Mouse (Mus musculus) cerebellum, postnatal 36 days (tissue): Measurements from ENCODE around the gene Cfap44.
A peak's percentile ranks its signal among the peaks of the same experiment; 100 is the strongest.

ENCODE experiments used
- DNase-seq, 2 experiments: peaks; one replicate each; pipeline ENCODE4 v3.0.0; 2021 to 2022; ENCODE audit warnings: mixed read lengths in 2 of 2

The Cfap44 gene

GRCm38 (mm10) chr16:44394577-44395243, at the start of gene Cfap44:
TSS of gene Cfap44 (plus strand) at chr16:44394796.
- DNase-seq, result peak; percentile 61 to 64

GRCm38 (mm10) chr16:44347071-44347901, 47.3 kb upstream of the Cfap44 start, which contains the start of gene Spice1:
TSS of gene Spice1 (plus strand) at chr16:44347121.
- peak; percentile 93 to 96 for DNase-seq

- DNase-seq, result no peak
Observed at GRCm38 (mm10) chr16:44349801-44350397, 44.7 kb upstream of the Cfap44 start.

- DNase-seq, result no peak
Observed at GRCm38 (mm10) chr16:44356291-44356690, 38.3 kb upstream of the Cfap44 start.

GRCm38 (mm10) chr16:44357571-44358268, 36.9 kb upstream of the Cfap44 start:
- no peak for DNase-seq

- DNase-seq, result peak; percentile 36 to 58
Observed at GRCm38 (mm10) chr16:44361921-44362890, 32.4 kb upstream of the Cfap44 start.

- no peak for DNase-seq
Observed at GRCm38 (mm10) chr16:44365522-44365921, 29.1 kb upstream of the Cfap44 start.

GRCm38 (mm10) chr16:44375459-44375858, 19.1 kb upstream of the Cfap44 start:
- DNase-seq, result no peak

GRCm38 (mm10) chr16:44380006-44380405, 14.6 kb upstream of the Cfap44 start:
- no peak for DNase-seq

- DNase-seq, result no peak
Observed at GRCm38 (mm10) chr16:44381578-44381977, 13.0 kb upstream of the Cfap44 start.

- DNase-seq, result no peak
Observed at GRCm38 (mm10) chr16:44383549-44383948, 11.0 kb upstream of the Cfap44 start.

GRCm38 (mm10) chr16:44384251-44384650, 10.3 kb upstream of the Cfap44 start:
- no peak for DNase-seq

- DNase-seq, result peak; percentile 12 to 15
Observed at GRCm38 (mm10) chr16:44391877-44392548, 2.6 kb upstream of the Cfap44 start.

GRCm38 (mm10) chr16:44404933-44405332, 10.3 kb downstream of the Cfap44 start:
- DNase-seq, result no peak

- peak; percentile 31 to 41 for DNase-seq
Observed at GRCm38 (mm10) chr16:44407211-44407610, 12.6 kb downstream of the Cfap44 start.

GRCm38 (mm10) chr16:44408290-44408689, 13.7 kb downstream of the Cfap44 start:
- no peak for DNase-seq

GRCm38 (mm10) chr16:44410176-44410575, 15.6 kb downstream of the Cfap44 start:
- no peak for DNase-seq

GRCm38 (mm10) chr16:44417596-44417995, 23.0 kb downstream of the Cfap44 start:
- no peak for DNase-seq

- no peak for DNase-seq
Observed at GRCm38 (mm10) chr16:44421735-44422134, 27.1 kb downstream of the Cfap44 start.

- no peak for DNase-seq
Observed at GRCm38 (mm10) chr16:44423499-44423898, 28.9 kb downstream of the Cfap44 start.

- DNase-seq, result no peak
Observed at GRCm38 (mm10) chr16:44428456-44428855, 33.9 kb downstream of the Cfap44 start.
